Mouse (Mus musculus) bone marrow, adult 2 months (tissue): Measurements from ENCODE around the gene Cxcr3. TPM values are rescaled to one million over a fixed set of nuclear protein-coding genes. Genes with fewer than 3 reads are reported as not detected.

Experiments used
- H3K27ac ChIP-seq: fragments of 200-500 bp; 2 replicates; pipeline ENCODE4 v1.5.1; 2012; ENCODE audit warnings: low read depth, mild to moderate bottlenecking, control low read depth, inconsistent platforms, low read length; ENCODE audit not compliant: control insufficient read depth, poor library complexity, insufficient read depth
- H3K4me1 ChIP-seq: fragments of 200-500 bp; 2 replicates; pipeline ENCODE4 v1.6.1; 2011; ENCODE audit warnings: low read length; ENCODE audit not compliant: control insufficient read depth, insufficient read depth
- H3K4me3 ChIP-seq: fragments of 200-500 bp; replicated peaks from 2 replicates; pipeline ENCODE3; 2011; ENCODE audit warnings: mild to moderate bottlenecking, low read depth, low read length, control low read depth; ENCODE audit not compliant: control insufficient read depth
- CTCF ChIP-seq: fragments of 200-500 bp; IDR thresholded peaks from 2 replicates; pipeline ENCODE4 v1.5.1; 2011; ENCODE audit warnings: low read length, control low read depth; ENCODE audit not compliant: control insufficient read depth, insufficient read depth
- POLR2A ChIP-seq: fragments of 200-500 bp; IDR thresholded peaks from 2 replicates; pipeline ENCODE4 v1.6.1; 2011; ENCODE audit warnings: low read depth, mild to moderate bottlenecking, control low read depth, low read length, borderline replicate concordance; ENCODE audit not compliant: control insufficient read depth
- WGBS: fragments of 180-500 bp; shearing (Covaris S2); methylation state at CpG from one replicate; pipeline ENCODE4 v1.1.7; 2018; 5-methylcytosine and 5-hydroxymethylcytosine counted together
- polyA plus RNA-seq: library from polyadenylated mRNA; stranded (reverse); fragments of >200 nt; gene quantifications from 2 replicates; pipeline ENCODE4 v1.2.4, GENCODE M21; 2011; ENCODE audit warnings: low replicate concordance; ENCODE audit not compliant: missing spikeins, insufficient read depth, insufficient read length

Cxcr3 gene
- polyA plus RNA-seq, 1 experiment = 1.4 TPM

DNA sequence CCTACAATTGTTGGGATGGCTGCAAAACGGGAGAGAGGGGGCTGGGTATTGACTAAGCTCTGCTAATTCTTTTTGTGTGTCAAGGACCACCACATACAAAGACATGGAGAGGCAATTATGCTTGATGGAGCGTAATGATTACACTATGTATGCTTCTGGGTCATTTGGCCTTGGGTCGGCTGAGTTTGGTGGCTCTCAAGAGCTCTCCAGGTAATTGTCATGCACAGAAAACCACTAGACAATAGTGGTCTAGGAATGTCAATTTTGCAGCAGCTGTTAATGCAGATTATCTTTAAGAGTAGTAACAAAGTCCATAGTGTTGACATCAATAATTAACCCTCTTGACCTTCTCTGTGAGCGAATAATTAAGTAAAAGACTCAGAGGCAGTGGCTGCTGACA lies 16.1 kb upstream of the Cxcr3 start:
- H3K4me3 ChIP-seq = no peak overlapping the region
- H3K27ac ChIP-seq = no peak overlapping the region
- no peaks in the 10 kb centered on the region for H3K4me1 ChIP-seq
- TF ChIP-seq POLR2A (no peak), CTCF (no peak)
- WGBS = 79% methylated on average over 4 of the region's 4 CpGs

DNA sequence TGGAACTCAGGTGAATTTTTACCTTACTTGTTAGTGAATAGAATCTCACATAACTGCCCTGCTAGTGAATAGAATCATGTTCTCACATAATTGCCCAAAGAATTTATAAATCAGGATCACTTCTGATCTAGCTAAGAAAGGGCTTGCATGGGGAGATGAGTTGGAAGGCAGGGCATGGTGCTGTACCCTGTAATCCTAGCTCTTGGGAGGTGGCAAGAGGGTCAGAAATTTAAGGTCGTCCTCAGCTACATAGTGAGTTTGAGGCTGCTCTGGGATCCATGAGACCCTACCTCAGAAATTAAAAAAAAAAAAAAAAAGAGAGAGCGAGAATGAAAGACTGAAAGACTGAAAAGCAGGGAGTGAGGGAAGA lies 7.0 kb upstream of the Cxcr3 start:
- no peaks in the 10 kb centered on the region for H3K4me1 ChIP-seq
- no peak for TF ChIP-seq CTCF
- TF ChIP-seq POLR2A = no peak
- no peak overlapping the region for H3K4me3 ChIP-seq
- WGBS = 79% methylated on average over 2 of the region's 2 CpGs
- no peak overlapping the region for H3K27ac ChIP-seq

DNA sequence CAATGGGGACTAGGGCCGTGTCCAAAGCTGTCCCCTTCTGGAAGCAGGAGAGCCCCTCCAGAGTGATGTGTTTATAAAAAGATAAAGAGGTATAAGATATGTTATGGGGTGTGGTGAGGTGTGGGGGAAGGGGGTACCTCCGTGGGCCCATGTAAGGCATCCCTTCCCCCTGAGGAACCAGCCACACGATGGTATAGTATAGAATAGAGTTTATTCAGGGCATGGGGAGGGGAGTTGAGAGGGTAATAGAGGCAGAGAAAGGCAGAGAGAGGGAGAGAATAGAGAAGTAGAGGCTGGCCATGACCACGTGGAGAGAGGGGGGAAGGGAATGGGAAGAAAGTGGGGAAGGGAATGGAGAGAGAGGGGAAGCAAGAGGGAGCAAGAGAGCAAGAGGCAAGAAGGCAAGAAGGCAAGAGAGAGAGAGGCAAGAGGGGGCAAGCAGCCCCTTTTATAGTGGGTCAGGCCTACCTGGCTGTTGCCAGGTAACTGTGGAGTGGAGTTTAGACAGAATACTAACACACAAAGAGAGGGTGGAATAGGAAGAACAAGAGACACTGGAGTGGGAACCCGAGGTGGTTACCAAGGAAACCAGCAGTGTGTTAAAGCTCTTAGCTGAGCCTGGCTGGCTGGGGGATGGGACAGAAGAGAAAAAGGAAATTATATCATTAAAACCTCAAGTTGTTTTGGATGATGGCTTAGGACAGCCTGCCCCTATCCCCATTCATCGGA lies 6.4 kb upstream of the Cxcr3 start:
- TF ChIP-seq CTCF (no peak), POLR2A (no peak)
- Histone ChIP-seq H3K4me1 (no peaks in the 10 kb centered on the region), H3K4me3 (no peak overlapping the region), H3K27ac (no peak overlapping the region)
- WGBS = 36% methylated on average over 6 of the region's 6 CpGs

DNA sequence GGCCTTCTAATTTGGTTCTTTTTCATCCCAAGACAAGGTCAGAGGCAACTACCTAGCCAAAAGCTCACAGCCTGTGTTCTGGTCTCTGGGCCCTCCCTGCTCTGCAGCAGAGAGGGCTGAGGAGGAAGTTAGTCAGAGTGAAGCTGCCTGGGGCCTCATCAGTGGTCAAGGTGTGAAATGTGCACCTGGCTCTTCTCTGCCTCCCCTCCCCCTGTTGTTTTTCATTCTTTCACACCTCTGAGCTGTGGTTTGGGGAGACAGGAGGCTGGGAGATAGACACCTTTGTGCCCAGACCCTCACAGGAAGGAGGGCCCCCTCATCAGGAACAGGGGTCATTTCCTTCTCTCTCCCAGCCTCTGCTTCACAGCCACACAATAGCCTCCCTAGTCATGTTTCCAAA lies 3.1 kb upstream of the Cxcr3 start:
- Histone ChIP-seq H3K4me3 (no peak overlapping the region), H3K4me1 (no peaks in the 10 kb centered on the region; the same call in 1 of the 2 replicates), H3K27ac (no peak overlapping the region)
- no peak for TF ChIP-seq POLR2A

DNA sequence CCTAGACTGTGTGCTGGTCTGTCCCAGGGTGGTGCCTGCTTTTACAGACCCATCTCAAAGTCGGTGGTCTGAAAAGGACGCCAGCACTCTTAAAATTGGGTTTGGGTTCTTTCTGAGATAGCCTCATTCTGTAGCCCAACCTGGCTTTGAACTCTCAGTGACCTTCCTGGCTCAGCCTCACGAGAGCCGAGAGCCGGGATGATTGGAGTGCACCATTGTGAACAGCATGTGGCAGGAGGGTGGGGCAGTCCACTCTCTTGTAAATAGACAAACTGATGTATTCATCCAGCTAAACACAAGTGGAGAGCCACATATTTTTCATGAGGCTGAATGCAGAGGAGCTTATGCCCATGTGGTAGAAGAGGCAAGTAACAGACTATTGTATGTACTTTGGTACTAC lies 912 bp upstream of the Cxcr3 start:
- H3K4me3 ChIP-seq = no peak overlapping the region
- TF ChIP-seq CTCF (no peak), POLR2A (no peak)
- 70% methylated on average over 5 of the region's 5 CpGs for WGBS
- no peaks in the 10 kb centered on the region; the same call in 1 of the 2 replicates for H3K4me1 ChIP-seq
- no peak overlapping the region for H3K27ac ChIP-seq

DNA sequence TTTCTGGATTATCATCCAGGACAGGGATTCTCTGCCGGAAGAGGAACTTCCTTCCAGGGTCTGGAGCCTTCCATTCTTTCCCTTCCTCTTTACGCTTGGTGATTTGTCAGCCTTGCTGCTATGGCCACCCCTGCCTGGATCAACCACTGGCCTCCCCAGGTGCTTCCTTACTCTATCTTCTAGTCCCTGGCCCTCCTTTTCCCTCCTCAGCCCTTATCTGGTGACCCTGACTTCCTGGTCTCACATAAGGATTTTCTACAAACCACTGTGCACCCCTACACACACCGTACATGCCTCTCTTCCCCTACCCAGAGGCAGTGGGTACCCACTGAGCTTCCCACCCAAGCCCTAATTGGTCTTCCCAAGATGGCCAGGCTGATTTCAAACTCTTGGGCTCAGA lies 781 bp downstream of the Cxcr3 start:
- Histone ChIP-seq H3K27ac (no peak overlapping the region), H3K4me3 (no peak overlapping the region)
- 13% methylated on average over 3 of the region's 3 CpGs for WGBS

DNA sequence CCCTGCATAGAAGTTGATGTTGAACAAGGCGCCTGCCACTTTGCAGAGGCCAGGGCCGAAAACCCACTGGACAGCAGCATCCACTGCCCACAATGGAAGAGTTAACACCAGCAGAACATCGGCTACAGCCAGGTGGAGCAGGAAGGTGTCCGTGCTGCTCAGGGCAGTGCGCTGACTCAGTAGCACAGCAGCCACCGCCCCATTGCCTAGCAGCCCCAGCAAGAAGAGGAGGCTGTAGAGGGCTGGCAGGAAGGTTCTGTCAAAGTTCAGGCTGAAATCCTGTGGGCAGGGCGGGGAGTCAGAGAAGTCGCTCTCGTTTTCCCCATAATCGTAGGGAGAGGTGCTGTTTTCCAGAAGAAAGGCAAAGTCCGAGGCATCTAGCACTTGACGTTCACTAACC lies 1.4 kb downstream of the Cxcr3 start:
- Histone ChIP-seq H3K27ac (no peak overlapping the region), H3K4me1 (no peaks in the 10 kb centered on the region; the same call in 1 of the 2 replicates), H3K4me3 (no peak overlapping the region)
- no peak for TF ChIP-seq CTCF
- WGBS = 44% methylated on average over 12 of the region's 12 CpGs

More for the DNA sequence above, 781 bp downstream of the Cxcr3 start:
- no peaks in the 10 kb centered on the region; the same call in 1 of the 2 replicates for H3K4me1 ChIP-seq
- TF ChIP-seq CTCF (no peak), POLR2A (no peak)

DNA sequence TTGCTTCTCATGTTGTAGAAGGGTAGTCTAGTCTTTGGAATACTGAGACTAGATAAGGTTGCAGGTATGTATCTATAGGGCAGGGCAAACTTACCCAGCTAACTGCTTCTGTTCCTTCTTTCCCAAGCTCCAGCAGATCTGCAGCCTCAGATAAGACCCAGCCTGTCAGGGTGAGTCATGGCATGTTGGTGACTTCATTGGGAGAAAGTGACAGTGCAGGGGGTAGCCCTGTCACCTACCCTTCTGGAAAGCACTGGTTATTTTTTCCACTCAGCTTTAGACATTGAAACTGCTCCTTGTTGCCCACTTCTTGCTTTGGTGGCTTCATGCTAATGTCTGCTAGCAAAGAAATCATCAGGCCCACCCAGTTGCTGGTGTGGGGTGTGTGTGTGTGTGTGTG lies 4.1 kb downstream of the Cxcr3 start:
- TF ChIP-seq CTCF (no peak), POLR2A (no peak)
- Histone ChIP-seq H3K27ac (no peak overlapping the region), H3K4me1 (no peaks in the 10 kb centered on the region; the same call in 1 of the 2 replicates), H3K4me3 (no peak overlapping the region)

DNA sequence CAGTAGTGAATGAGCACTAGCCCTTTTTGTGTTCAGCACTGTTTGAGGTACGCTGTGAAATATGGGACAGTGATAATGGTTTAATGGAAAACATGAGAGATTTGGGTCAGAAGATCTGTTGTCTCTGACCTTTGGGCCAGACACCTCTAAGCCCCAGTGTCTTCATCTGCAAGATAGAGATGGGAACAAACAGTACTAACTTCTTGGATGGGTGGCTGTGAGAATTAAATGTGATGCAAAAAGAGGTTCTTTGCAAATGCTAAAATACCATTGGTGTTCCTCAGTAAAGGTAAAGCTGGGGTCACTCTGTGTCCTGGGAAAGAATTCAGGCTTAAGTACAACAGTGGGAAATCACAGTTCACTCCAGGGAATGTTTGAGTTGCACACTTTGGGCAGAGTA lies 13.7 kb downstream of the Cxcr3 start:
- H3K4me1 ChIP-seq = no peaks in the 10 kb centered on the region
- H3K4me3 ChIP-seq = no peak overlapping the region
- TF ChIP-seq POLR2A = no peak
- TF ChIP-seq CTCF = no peak
- H3K27ac ChIP-seq = no peak overlapping the region
- 83% methylated on average over 1 of the region's 1 CpGs for whole genome bisulfite sequencing
